9 mouse cellular contexts compared by ENCODE assay signal in the genomic region with DNA sequence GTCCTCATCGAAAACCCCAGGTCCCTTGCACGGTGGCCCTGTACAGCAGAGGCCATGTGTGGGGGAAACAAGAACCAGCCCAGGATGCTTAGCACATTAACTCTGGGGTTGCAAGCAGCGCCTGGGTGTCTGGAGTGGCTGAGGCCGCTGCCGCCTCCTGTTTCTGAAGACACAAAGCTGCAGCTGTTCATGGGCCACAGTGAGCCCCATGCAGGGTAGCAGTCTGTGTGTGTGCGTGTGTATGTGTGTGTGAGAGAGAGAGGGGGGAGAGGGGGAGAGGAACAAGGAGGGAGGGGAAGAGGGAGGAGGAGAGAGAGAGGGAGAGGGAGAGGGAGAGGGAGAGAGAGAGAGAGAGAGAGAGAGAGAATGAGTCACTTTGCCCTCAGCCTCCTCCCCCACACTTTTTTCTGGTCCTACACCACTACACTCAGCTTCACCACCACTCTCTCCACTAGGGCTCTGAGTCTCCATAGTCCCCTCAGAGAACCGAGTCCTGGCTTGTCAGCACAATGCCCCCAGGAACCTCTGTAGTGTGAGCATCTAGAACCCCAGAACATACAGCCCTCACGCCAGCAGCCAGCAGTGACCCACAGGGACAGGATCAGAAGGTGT. TPM values are rescaled to one million over a fixed set of nuclear protein-coding genes. Genes with fewer than 3 reads are reported as not detected.
A peak's percentile ranks its signal among the peaks of the same experiment; 100 is the strongest.
DNase-seq lines count a peak whose midpoint lies in the region; ATAC-seq and TF ChIP-seq lines count a peak whose summit lies in the region.
"Had no signal": no experiment of that assay in that cellular context is flagged by ENCODE, and none has a peak within 500 bp of the region (broad histone marks: within the 10 kb centered on the region; RNA-seq: fewer than 3 reads in every experiment).

No protein-coding gene starts in this region.

- H3K27ac ChIP-seq in hindbrain, embryonic 11.5 days (ENCODE audit: low read depth, low read length), result no peak overlapping the region
- no peak overlapping the region for H3K27ac ChIP-seq in hindbrain, embryonic 12.5 days
- no peak overlapping the region for H3K27ac ChIP-seq in forebrain, embryonic 12.5 days
- H3K27ac ChIP-seq in stomach, postnatal 0 days (replicated peaks), result 0 out of 2 replicates have a peak overlapping the region, but pooled peaks have one; percentile 30
- H3K27ac ChIP-seq: liver, embryonic 14.5 days had no signal

- H3K4me2 ChIP-seq in hindbrain, embryonic 11.5 days (replicated peaks; ENCODE audit: low read depth, low read length), result no peak overlapping the region
- no peak overlapping the region for H3K4me2 ChIP-seq in hindbrain, embryonic 12.5 days (replicated peaks)
- H3K4me2 ChIP-seq in forebrain, embryonic 12.5 days, result no peak overlapping the region
- no peak overlapping the region for H3K4me2 ChIP-seq in stomach, postnatal 0 days (replicated peaks; ENCODE audit: low read depth)

- H3K4me1 ChIP-seq in hindbrain, embryonic 11.5 days (replicated peaks; ENCODE audit: control insufficient read depth, insufficient read depth, low read length), result 0 out of 2 replicates have a peak, but pooled peaks cover 3% of the 10 kb centered on the region
- H3K4me1 ChIP-seq in hindbrain, embryonic 12.5 days, result peaks cover 14% of the 10 kb centered on the region
- peaks cover 19% of the 10 kb centered on the region for H3K4me1 ChIP-seq in forebrain, embryonic 12.5 days
- 0 out of 2 replicates have a peak, but pooled peaks cover 4% of the 10 kb centered on the region for H3K4me1 ChIP-seq in stomach, postnatal 0 days (replicated peaks; ENCODE audit: control insufficient read depth, insufficient read depth)

- no peak for TF ChIP-seq CTCF in stomach, postnatal 0 days (IDR thresholded peaks at IDR 0.05; ENCODE audit: low read depth)

- ATAC-seq in hindbrain, embryonic 11.5 days (ENCODE audit: low FRiP score), result no peak
- no peak for ATAC-seq in hindbrain, embryonic 12.5 days (ENCODE audit: low FRiP score)
- ATAC-seq in forebrain, embryonic 12.5 days (ENCODE audit: low FRiP score), result 0 out of 2 replicates have a peak, but pooled peaks have one; percentile 31
- ATAC-seq in stomach, postnatal 0 days (ENCODE audit: low FRiP score, low TSS enrichment), result peak; percentile 38
- ATAC-seq in megakaryocyte-erythroid progenitor cell, adult 5-6 weeks (replicated peaks; ENCODE audit: low FRiP score, low TSS enrichment, poor library complexity, severe bottlenecking), result no peak

- TF ChIP-seq EP300 in stomach, postnatal 0 days (optimal IDR thresholded peaks at IDR 0.05), result no peak

- H3K27me3 ChIP-seq in hindbrain, embryonic 11.5 days (ENCODE audit: control insufficient read depth, insufficient read depth, low read length), result no peaks in the 10 kb centered on the region
- H3K27me3 ChIP-seq in hindbrain, embryonic 12.5 days, result no peaks in the 10 kb centered on the region; the same call in 1 of the 2 replicates
- 0 out of 2 replicates have a peak, but pooled peaks cover 3% of the 10 kb centered on the region for H3K27me3 ChIP-seq in forebrain, embryonic 12.5 days
- no peaks in the 10 kb centered on the region for H3K27me3 ChIP-seq in stomach, postnatal 0 days (ENCODE audit: control insufficient read depth, insufficient read depth, low read length)

- no peak overlapping the region for H3K4me3 ChIP-seq in hindbrain, embryonic 11.5 days (ENCODE audit: low read depth, low read length)
- H3K4me3 ChIP-seq in hindbrain, embryonic 12.5 days, result no peak overlapping the region
- H3K4me3 ChIP-seq in forebrain, embryonic 12.5 days (replicated peaks), result no peak overlapping the region
- no peak overlapping the region for H3K4me3 ChIP-seq in stomach, postnatal 0 days (ENCODE audit: low read depth, low read length)

- no peaks in the 10 kb centered on the region for H3K36me3 ChIP-seq in hindbrain, embryonic 11.5 days (ENCODE audit: control insufficient read depth, insufficient read depth, low read length)
- no peaks in the 10 kb centered on the region for H3K36me3 ChIP-seq in hindbrain, embryonic 12.5 days
- H3K36me3 ChIP-seq in forebrain, embryonic 12.5 days (replicated peaks), result no peaks in the 10 kb centered on the region
- no peaks in the 10 kb centered on the region for H3K36me3 ChIP-seq in stomach, postnatal 0 days (ENCODE audit: control insufficient read depth, insufficient read depth, low read length)

- H3K9me3 ChIP-seq in hindbrain, embryonic 11.5 days (ENCODE audit: control insufficient read depth, low read length), result no peaks in the 10 kb centered on the region
- no peaks in the 10 kb centered on the region for H3K9me3 ChIP-seq in hindbrain, embryonic 12.5 days (replicated peaks)
- no peaks in the 10 kb centered on the region for H3K9me3 ChIP-seq in forebrain, embryonic 12.5 days
- no peaks in the 10 kb centered on the region for H3K9me3 ChIP-seq in stomach, postnatal 0 days (ENCODE audit: control insufficient read depth, low read length)

- peak; percentile 21 for DNase-seq in hindbrain, embryonic 11.5 days (ENCODE audit: low spot score)
- DNase-seq in right cerebral cortex, adult 18-20 months, result peak; percentile 65
- DNase-seq in right cerebral cortex, postnatal 4 days, result no peak
- peak; percentile 52 for DNase-seq in stomach, postnatal 0 days (ENCODE audit: low spot score)
- no peak for DNase-seq in ovary, postnatal 36 days (ENCODE audit: low spot score)

- 50% methylated on average over 8 of the region's 8 CpGs for WGBS in hindbrain, embryonic 11.5 days
- WGBS in hindbrain, embryonic 12.5 days, result 44% methylated on average over 8 of the region's 8 CpGs
- 47% methylated on average over 8 of the region's 8 CpGs for WGBS in forebrain, embryonic 12.5 days
- 32% methylated on average over 8 of the region's 8 CpGs for WGBS in stomach, postnatal 0 days

- no peak overlapping the region for H3K9ac ChIP-seq in hindbrain, embryonic 11.5 days (ENCODE audit: low read depth, low read length)
- no peak overlapping the region for H3K9ac ChIP-seq in hindbrain, embryonic 12.5 days
- H3K9ac ChIP-seq in forebrain, embryonic 12.5 days, result no peak overlapping the region
- no peak overlapping the region for H3K9ac ChIP-seq in stomach, postnatal 0 days (ENCODE audit: low read length)
- H3K9ac ChIP-seq: liver, embryonic 14.5 days had no signal

RNA-seq across cellular contexts. Expression of a gene that starts 18.4 kb away (rescaled TPM):
- 31.6 and 35.6 TPM in 2 replicates for polyA plus RNA-seq in hindbrain, embryonic 11.5 days (2014; fragmentation: Nextera tagmentation; extraction: Ambion mirVana)
- polyA plus RNA-seq in hindbrain, embryonic 12.5 days (2016; fragmentation: Nextera tagmentation; extraction: Ambion mirVana), result 45.3 and 48.0 TPM in 2 replicates
- polyA plus RNA-seq in forebrain, embryonic 12.5 days (2016; fragmentation: Nextera tagmentation; extraction: Ambion mirVana), result 46.0 and 49.4 TPM in 2 replicates
- polyA plus RNA-seq in stomach, postnatal 0 days (2015; fragmentation: Nextera tagmentation; extraction: Ambion mirVana), result 63.6 and 69.4 TPM in 2 replicates
- total RNA-seq in megakaryocyte-erythroid progenitor cell, adult 5-6 weeks (2014; fragmentation: Nextera tagmentation), result 5.1 and 6.4 TPM in 2 replicates
- 5.5 and 12.5 TPM in 2 replicates for total RNA-seq in megakaryocyte-erythroid progenitor cell, adult 5-6 weeks (2017)

RNA-seq across cellular contexts. Expression of a gene that starts 24.1 kb away (rescaled TPM):
- polyA plus RNA-seq in hindbrain, embryonic 11.5 days (2014; fragmentation: Nextera tagmentation; extraction: Ambion mirVana), result 85.3 and 89.5 TPM in 2 replicates
- polyA plus RNA-seq in hindbrain, embryonic 12.5 days (2016; fragmentation: Nextera tagmentation; extraction: Ambion mirVana), result 65.2 and 74.8 TPM in 2 replicates
- 63.1 and 64.3 TPM in 2 replicates for polyA plus RNA-seq in forebrain, embryonic 12.5 days (2016; fragmentation: Nextera tagmentation; extraction: Ambion mirVana)
- 89.3 and 93.2 TPM in 2 replicates for polyA plus RNA-seq in stomach, postnatal 0 days (2015; fragmentation: Nextera tagmentation; extraction: Ambion mirVana)
- total RNA-seq in megakaryocyte-erythroid progenitor cell, adult 5-6 weeks (2014; fragmentation: Nextera tagmentation), result 24.8 and 29.7 TPM in 2 replicates
- 47.8 and 50.9 TPM in 2 replicates for total RNA-seq in megakaryocyte-erythroid progenitor cell, adult 5-6 weeks (2017)

RNA-seq across cellular contexts. Expression of a gene that starts 24.5 kb away (rescaled TPM):
- 10.6 and 11.5 TPM in 2 replicates for polyA plus RNA-seq in hindbrain, embryonic 11.5 days (2014; fragmentation: Nextera tagmentation; extraction: Ambion mirVana)
- 9.1 and 9.9 TPM in 2 replicates for polyA plus RNA-seq in hindbrain, embryonic 12.5 days (2016; fragmentation: Nextera tagmentation; extraction: Ambion mirVana)
- 8.3 and 8.9 TPM in 2 replicates for polyA plus RNA-seq in forebrain, embryonic 12.5 days (2016; fragmentation: Nextera tagmentation; extraction: Ambion mirVana)
- polyA plus RNA-seq in stomach, postnatal 0 days (2015; fragmentation: Nextera tagmentation; extraction: Ambion mirVana), result 8.2 and 9.3 TPM in 2 replicates
- 2.8 and 8.3 TPM in 2 replicates for total RNA-seq in megakaryocyte-erythroid progenitor cell, adult 5-6 weeks (2014; fragmentation: Nextera tagmentation)
- total RNA-seq in megakaryocyte-erythroid progenitor cell, adult 5-6 weeks (2017), result 3.3 and 5.2 TPM in 2 replicates

Comparison
In these comparisons a context has a peak if more than half of its experiments do, and no peak if none do; other contexts are left out.
1. DNase-seq: peak in hindbrain, embryonic 11.5 days (single experiment), right cerebral cortex, adult 18-20 months (single experiment) and stomach, postnatal 0 days (single experiment); none in right cerebral cortex, postnatal 4 days (single experiment) and ovary, postnatal 36 days (single experiment).
2. ATAC-seq: peak in forebrain, embryonic 12.5 days (single experiment) and stomach, postnatal 0 days (single experiment); none in hindbrain, embryonic 11.5 days (single experiment), hindbrain, embryonic 12.5 days (single experiment) and megakaryocyte-erythroid progenitor cell, adult 5-6 weeks (single experiment).